ENCODE assay signal across 8 mouse cellular contexts in the genomic region with DNA sequence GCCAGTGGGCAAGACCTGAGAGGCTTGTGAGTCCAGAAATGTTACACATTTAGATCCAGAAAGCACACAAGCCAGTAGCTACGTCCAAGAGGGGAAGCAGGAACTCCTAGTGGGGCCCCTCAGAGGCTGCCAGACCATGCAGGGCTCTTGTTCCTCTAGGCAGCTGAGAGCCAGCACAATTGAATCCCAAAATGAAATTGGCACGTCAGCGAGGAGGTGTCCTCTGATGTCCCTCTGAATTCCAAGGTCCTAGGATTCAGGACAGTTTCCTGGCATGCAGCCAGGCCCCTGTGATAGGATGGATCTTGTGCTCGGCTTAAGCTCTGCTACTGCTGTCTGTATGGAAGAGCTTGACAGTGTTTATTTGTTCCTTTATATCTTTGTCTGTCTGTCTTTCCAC.
DNase-seq lines count a peak whose midpoint lies in the region.

No protein-coding gene starts in this region.

- DNase-seq in layer of hippocampus, adult 9-11 months, result peak; percentile 41
- no peak for DNase-seq in layer of hippocampus, adult 18-20 months (ENCODE audit: low spot score in 2 of 2)
- DNase-seq in adrenal gland, postnatal 25 days, result peak; percentile 69
- DNase-seq in cerebellum, postnatal 36 days, result peak; percentile 58 to 66
- DNase-seq in heart, postnatal 4 days, result peak; percentile 88
- DNase-seq in left cerebral cortex, postnatal 25 days (ENCODE audit: low spot score in 2 of 2), result no peak
- no peak for DNase-seq in frontal cortex, postnatal 14 days (ENCODE audit: low spot score in 2 of 2)
- no peak for DNase-seq in thymus, postnatal 14 days

- intact Hi-C loops in left cerebral cortex, postnatal 25 days (cut with DNase I), result no loop called here

Comparison
In these comparisons a context has a peak if more than half of its experiments do, and no peak if none do; other contexts are left out.
1. DNase-seq: peak in layer of hippocampus, adult 9-11 months (single experiment), adrenal gland, postnatal 25 days (single experiment), cerebellum, postnatal 36 days (2 of 2) and heart, postnatal 4 days (single experiment); none in layer of hippocampus, adult 18-20 months (0 of 2), left cerebral cortex, postnatal 25 days (0 of 2), frontal cortex, postnatal 14 days (0 of 2) and thymus, postnatal 14 days (single experiment).